Mouse (Mus musculus) limb, embryonic 14.5 days (tissue): ENCODE measurements at regions not wholly inside any gene's neighbourhood (a gene's known extent, or its start where the extent isn't known, plus 50 kb on each side); places are given as distances from the start of the nearest gene placed in this dataset.

ENCODE experiments used
- ATAC-seq: fragments of 200-750 bp; cut with Nextera tagmentation; 2 replicates; pipeline ENCODE4 v1.8.0; 2017; ENCODE audit warnings: low read depth, moderate number of reproducible peaks, moderate TSS enrichment; ENCODE audit not compliant: low FRiP score
- DNase-seq: peaks from one replicate; pipeline ENCODE4 v3.0.0-alpha.2; 2015; ENCODE audit warnings: low spot score
- H3K27ac ChIP-seq: fragments of 300-500 bp; sonication (generic); replicated peaks from 2 replicates; pipeline ENCODE4 v1.5.1; 2014; ENCODE audit warnings: low read depth, mild to moderate bottlenecking, low read length, moderate library complexity, mixed read lengths
- H3K27me3 ChIP-seq: fragments of 300-500 bp; sonication (generic); 2 replicates; pipeline ENCODE4 v1.6.1; 2014; ENCODE audit warnings: low read length, mixed read lengths; ENCODE audit not compliant: control insufficient read depth, insufficient read depth
- H3K36me3 ChIP-seq: fragments of 300-500 bp; sonication (generic); 2 replicates; pipeline ENCODE4 v1.6.1; 2014; ENCODE audit warnings: mild to moderate bottlenecking, low read length, moderate library complexity, mixed read lengths; ENCODE audit not compliant: control insufficient read depth, insufficient read depth
- H3K4me1 ChIP-seq: fragments of 300-500 bp; sonication (generic); 2 replicates; pipeline ENCODE4 v1.6.1; 2014; ENCODE audit warnings: antibody characterized with exemption, low read length, mixed read lengths; ENCODE audit not compliant: control insufficient read depth, insufficient read depth
- H3K4me2 ChIP-seq: fragments of 300-500 bp; sonication (generic); replicated peaks from 2 replicates; pipeline ENCODE4 v1.6.1; 2014; ENCODE audit warnings: low read depth, mild to moderate bottlenecking, low read length, moderate library complexity; ENCODE audit not compliant: severe bottlenecking
- H3K4me3 ChIP-seq: fragments of 300-500 bp; sonication (generic); replicated peaks from 2 replicates; pipeline ENCODE4 v1.5.1; 2014; ENCODE audit warnings: low read length
- H3K9ac ChIP-seq: fragments of 300-500 bp; sonication (generic); 2 replicates; pipeline ENCODE4 v1.6.1; 2014; ENCODE audit warnings: mild to moderate bottlenecking, low read depth, low read length, moderate library complexity; ENCODE audit not compliant: severe bottlenecking
- H3K9me3 ChIP-seq: fragments of 300-500 bp; sonication (generic); 2 replicates; pipeline ENCODE4 v1.6.1; 2016; ENCODE audit warnings: low read length; ENCODE audit not compliant: control insufficient read depth
- POLR2A ChIP-seq: fragments of 200-500 bp; IDR thresholded peaks from 2 replicates; pipeline ENCODE4 v1.8.0; 2012; ENCODE audit warnings: inconsistent platforms, mild to moderate bottlenecking, moderate library complexity, borderline replicate concordance; ENCODE audit not compliant: insufficient read depth, insufficient read length; ENCODE audit errors: extremely low read depth
- WGBS: fragments of 180-500 bp; shearing (Covaris S2); extraction: QIAGEN DNeasy Blood & Tissue Kit; methylation state at CpG from one replicate; pipeline ENCODE4 v1.1.7; 2014; 5-methylcytosine and 5-hydroxymethylcytosine counted together

DNA sequence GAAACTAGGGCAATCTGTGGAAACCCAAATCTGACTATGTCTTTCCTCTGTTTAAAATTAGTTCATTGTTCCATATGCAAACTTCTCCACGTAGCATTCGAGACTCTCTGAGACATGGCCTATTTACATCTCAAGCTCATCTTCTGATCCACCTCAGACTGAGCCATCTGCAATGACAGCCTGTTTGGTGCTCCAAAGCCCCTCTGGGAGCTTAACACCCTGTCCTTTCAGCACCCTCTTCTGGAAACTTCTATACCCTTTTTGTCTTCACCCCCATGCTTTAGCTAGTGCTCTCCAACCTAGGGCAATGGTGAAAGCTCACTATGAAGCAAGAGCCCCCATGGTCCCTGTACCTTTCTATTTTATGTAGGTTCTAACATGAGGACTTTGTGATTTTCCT is 379.7 kb downstream of the Lpin1 start:
- no peak overlapping the region for H3K9ac ChIP-seq
- no peak for ATAC-seq
- H3K36me3 ChIP-seq = no peaks in the 10 kb centered on the region
- H3K27ac ChIP-seq = no peak overlapping the region
- 90% methylated on average over 2 of the region's 2 CpGs for WGBS
- no peak overlapping the region for H3K4me2 ChIP-seq
- H3K9me3 ChIP-seq = no peaks in the 10 kb centered on the region
- H3K27me3 ChIP-seq = no peaks in the 10 kb centered on the region
- H3K4me3 ChIP-seq = no peak overlapping the region
- H3K4me1 ChIP-seq = no peaks in the 10 kb centered on the region
- no peak for DNase-seq
- no peak for TF ChIP-seq POLR2A

DNA sequence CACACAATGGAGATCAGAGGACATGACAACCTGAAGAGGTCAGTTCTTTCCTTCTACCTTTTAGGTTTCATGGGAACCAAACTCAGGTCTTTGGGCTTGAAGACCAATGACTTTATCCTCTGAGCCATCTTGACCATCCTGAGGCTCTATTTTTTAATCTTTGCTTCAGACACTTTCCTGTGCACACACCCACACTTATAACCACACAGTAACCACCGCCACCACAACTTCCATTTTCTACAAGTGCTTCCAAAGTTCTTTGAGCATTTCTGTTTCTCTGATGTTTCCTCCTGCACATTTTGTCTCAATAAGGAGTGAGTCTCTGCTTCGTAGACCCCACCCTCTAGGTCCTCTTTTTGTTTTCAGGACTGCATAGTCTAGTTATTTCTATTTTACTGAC is 385.3 kb downstream of the Lpin1 start:
- DNase-seq (no peak), ATAC-seq (no peak)
- TF ChIP-seq POLR2A = no peak
- no peaks in the 10 kb centered on the region for H3K4me1 ChIP-seq
- no peak overlapping the region for H3K27ac ChIP-seq
- 88% methylated on average over 2 of the region's 2 CpGs for WGBS
- H3K4me3 ChIP-seq = no peak overlapping the region
- H3K27me3 ChIP-seq = no peaks in the 10 kb centered on the region
- H3K9me3 ChIP-seq = no peaks in the 10 kb centered on the region
- no peak overlapping the region for H3K9ac ChIP-seq
- no peaks in the 10 kb centered on the region for H3K36me3 ChIP-seq
- H3K4me2 ChIP-seq = no peak overlapping the region

- Histone ChIP-seq H3K27me3 (no peaks in the 10 kb centered on the region), H3K4me2 (no peak overlapping the region), H3K9ac (no peak overlapping the region), H3K4me3 (no peak overlapping the region), H3K9me3 (no peaks in the 10 kb centered on the region), H3K36me3 (no peaks in the 10 kb centered on the region), H3K27ac (no peak overlapping the region), H3K4me1 (no peaks in the 10 kb centered on the region)
- no peak for TF ChIP-seq POLR2A
- ATAC-seq (no peak), DNase-seq (no peak)
- WGBS = 65% methylated on average over 9 of the region's 9 CpGs
Observed at GRCm38 (mm10) chr12:16222836-16223450, 387.8 kb downstream of the Lpin1 start.

DNA sequence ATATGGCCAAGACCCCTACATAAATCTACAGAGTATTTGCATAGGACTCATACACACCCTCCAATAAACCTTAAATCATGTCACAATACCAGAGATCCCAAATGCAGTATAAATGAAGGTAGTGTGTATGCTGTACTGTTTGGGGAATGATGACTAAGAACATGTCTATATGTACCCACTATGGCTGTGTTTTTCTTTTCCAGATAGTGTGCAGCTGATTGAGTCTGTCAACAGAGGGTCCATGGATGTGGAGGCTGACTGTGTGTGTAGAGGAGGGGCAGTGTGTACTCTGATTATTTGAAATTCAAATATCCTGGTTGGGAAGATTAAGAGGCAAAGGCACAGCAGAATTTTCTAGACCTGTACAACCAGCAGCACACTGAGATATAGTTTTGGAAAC is 388.6 kb downstream of the Lpin1 start:
- H3K4me2 ChIP-seq = no peak overlapping the region
- no peak for TF ChIP-seq POLR2A
- no peak for ATAC-seq
- no peak for DNase-seq
- no peak overlapping the region for H3K4me3 ChIP-seq
- H3K9me3 ChIP-seq = no peaks in the 10 kb centered on the region
- no peaks in the 10 kb centered on the region for H3K27me3 ChIP-seq
- no peak overlapping the region for H3K9ac ChIP-seq
- H3K4me1 ChIP-seq = no peaks in the 10 kb centered on the region
- no peaks in the 10 kb centered on the region for H3K36me3 ChIP-seq
- H3K27ac ChIP-seq = no peak overlapping the region

DNA sequence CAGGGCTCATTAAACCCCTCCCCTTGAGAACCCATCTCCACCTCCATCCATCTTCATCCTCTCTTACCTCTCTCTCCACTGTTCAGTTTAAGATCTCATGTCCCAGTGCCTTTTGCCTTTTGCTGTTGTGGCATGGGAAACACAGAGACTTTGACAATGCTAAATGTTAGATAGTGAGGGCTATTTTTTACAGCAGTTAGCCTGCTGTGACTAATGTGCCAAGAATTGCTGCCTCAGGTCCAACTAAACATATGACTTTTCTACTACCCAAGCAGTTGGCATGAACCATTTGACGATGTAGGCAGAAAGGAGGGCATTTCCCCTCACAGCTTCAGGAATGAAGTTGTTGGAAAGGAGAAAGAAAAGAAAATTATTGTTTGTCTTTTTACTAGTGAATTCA is 389.6 kb downstream of the Lpin1 start:
- no peak for TF ChIP-seq POLR2A
- no peak for DNase-seq
- H3K4me2 ChIP-seq = no peak overlapping the region
- no peaks in the 10 kb centered on the region for H3K36me3 ChIP-seq
- WGBS = 84% methylated on average over 1 of the region's 1 CpGs
- no peaks in the 10 kb centered on the region for H3K4me1 ChIP-seq
- H3K27me3 ChIP-seq = no peaks in the 10 kb centered on the region
- H3K9ac ChIP-seq = no peak overlapping the region
- no peak overlapping the region for H3K27ac ChIP-seq
- H3K9me3 ChIP-seq = no peaks in the 10 kb centered on the region
- ATAC-seq = no peak
- no peak overlapping the region for H3K4me3 ChIP-seq

DNA sequence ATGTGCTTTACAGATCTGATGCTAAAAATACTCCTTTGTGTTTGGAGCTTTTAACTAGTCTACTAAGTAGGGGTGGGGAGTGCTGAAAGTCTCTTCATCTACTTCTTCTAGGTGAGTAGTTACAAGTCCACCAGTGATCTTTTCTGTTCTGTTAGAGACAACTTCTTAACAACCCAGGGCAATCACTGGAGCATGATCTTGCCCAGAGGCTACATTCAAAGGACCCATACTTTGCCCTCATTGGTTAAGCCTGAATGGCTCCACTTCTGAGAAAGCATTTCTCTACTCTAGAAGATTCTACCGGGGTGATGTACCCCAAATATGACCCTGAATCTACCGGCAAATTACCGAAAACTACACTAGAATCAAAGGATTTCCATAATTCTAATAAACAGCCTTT is 390.2 kb downstream of the Lpin1 start:
- H3K27me3 ChIP-seq = no peaks in the 10 kb centered on the region
- no peak overlapping the region for H3K4me3 ChIP-seq
- H3K9me3 ChIP-seq = no peaks in the 10 kb centered on the region
- H3K4me1 ChIP-seq = no peaks in the 10 kb centered on the region
- ATAC-seq (no peak), DNase-seq (no peak)
- H3K36me3 ChIP-seq = no peaks in the 10 kb centered on the region
- no peak overlapping the region for H3K9ac ChIP-seq
- 98% methylated on average over 3 of the region's 3 CpGs for WGBS
- no peak overlapping the region for H3K4me2 ChIP-seq
- H3K27ac ChIP-seq = no peak overlapping the region
- no peak for TF ChIP-seq POLR2A
